17 mouse cellular contexts compared by ENCODE assay signal in the genomic region with DNA sequence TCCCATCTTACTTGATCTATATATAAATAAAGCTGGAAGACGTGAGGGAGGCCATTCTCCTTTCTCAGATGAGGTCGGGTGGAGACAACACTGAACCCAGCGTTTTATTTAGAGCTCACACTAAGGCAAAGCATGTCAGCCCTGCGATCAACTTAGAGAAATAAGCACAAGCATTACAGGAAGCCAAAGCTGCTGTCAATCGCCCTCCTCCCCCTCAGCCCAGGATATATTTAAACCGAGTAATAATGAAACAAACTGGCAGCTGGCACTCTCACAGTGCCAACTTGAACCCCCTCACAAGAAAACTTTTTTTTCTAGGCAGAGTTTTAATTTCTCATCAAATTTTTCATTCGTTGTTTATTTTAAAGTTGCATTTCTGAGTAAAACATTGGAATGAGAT. TPM values are rescaled to one million over a fixed set of nuclear protein-coding genes. Genes with fewer than 3 reads are reported as not detected.
DNase-seq lines count a peak whose midpoint lies in the region; ATAC-seq lines count a peak whose summit lies in the region.
"Had no signal": no experiment of that assay in that cellular context is flagged by ENCODE, and none has a peak within 500 bp of the region (broad histone marks: within the 10 kb centered on the region; RNA-seq: fewer than 3 reads in every experiment).

No protein-coding gene starts in this region.

- H3K36me3 ChIP-seq in heart, embryonic 16.5 days (ENCODE audit: control insufficient read depth, insufficient read depth) = no peaks in the 10 kb centered on the region
- H3K36me3 ChIP-seq: limb, embryonic 15.5 days; neural tube, embryonic 15.5 days had no signal

- intact Hi-C loops in heart, postnatal 14 days (cut with DNase I) = no loop called here

- no peak overlapping the region for H3K4me3 ChIP-seq in heart, embryonic 16.5 days (ENCODE audit: low read length)
- H3K4me3 ChIP-seq: limb, embryonic 15.5 days; neural tube, embryonic 15.5 days had no signal

- H3K27me3 ChIP-seq in heart, embryonic 16.5 days (ENCODE audit: control insufficient read depth, insufficient read depth, low read length) = no peaks in the 10 kb centered on the region
- H3K27me3 ChIP-seq: limb, embryonic 15.5 days; neural tube, embryonic 15.5 days had no signal

- no peak for ATAC-seq in heart, embryonic 16.5 days (replicated peaks; ENCODE audit: extremely low read depth, insufficient read depth, low FRiP score)
- ATAC-seq: Patski had no signal

- peak overlapping the region; percentile 21 for H3K4me2 ChIP-seq in heart, embryonic 16.5 days (ENCODE audit: low read depth, low read length)
- H3K4me2 ChIP-seq: limb, embryonic 15.5 days; neural tube, embryonic 15.5 days had no signal

- H3K9me3 ChIP-seq in heart, embryonic 16.5 days (replicated peaks; ENCODE audit: control insufficient read depth, low read length) = no peaks in the 10 kb centered on the region
- H3K9me3 ChIP-seq: limb, embryonic 15.5 days; neural tube, embryonic 15.5 days had no signal

- peak overlapping the region; percentile 23; the same call in 1 of the 2 replicates for H3K27ac ChIP-seq in heart, embryonic 16.5 days (ENCODE audit: low read length)
- H3K27ac ChIP-seq: limb, embryonic 15.5 days; neural tube, embryonic 15.5 days had no signal

- no peak overlapping the region for H3K9ac ChIP-seq in heart, embryonic 16.5 days (ENCODE audit: low read length)
- H3K9ac ChIP-seq: limb, embryonic 15.5 days; neural tube, embryonic 15.5 days had no signal

- no peak for DNase-seq in heart, postnatal 14 days
- peak; percentile 12 for DNase-seq in thymus, postnatal 25 days
- DNase-seq in thymus, postnatal 36 days = no peak
- DNase-seq in layer of hippocampus, postnatal 14 days (ENCODE audit: low spot score in 2 of 2) = peak; percentile 14 to 72
- peak; percentile 62 for DNase-seq in telencephalon, adult 2 months (ENCODE audit: low read depth, low spot score)
- no peak for DNase-seq in kidney, postnatal 25 days
- no peak for DNase-seq in cerebellum, postnatal 14 days
- DNase-seq: adrenal gland, postnatal 10 days; cerebellum, adult 11 months; gastrocnemius, postnatal 14 days; heart, postnatal 10 days; midbrain, embryonic 14.5 days; spleen, adult 18-20 months had no signal

- 31% methylated on average over 7 of the region's 7 CpGs for WGBS in heart, embryonic 16.5 days

- no peaks in the 10 kb centered on the region; the same call in 1 of the 2 replicates for H3K4me1 ChIP-seq in heart, embryonic 16.5 days (ENCODE audit: control insufficient read depth, insufficient read depth, low read length)
- H3K4me1 ChIP-seq: limb, embryonic 15.5 days; neural tube, embryonic 15.5 days had no signal

RNA-seq across cellular contexts. Expression of a gene that starts 15.7 kb away (rescaled TPM):
- polyA plus RNA-seq in heart, embryonic 16.5 days (2015; fragmentation: Nextera tagmentation; extraction: Ambion mirVana) = 96.9 and 97.7 TPM in 2 replicates
- total RNA-seq in heart, postnatal 14 days (2021) = 10 to 100 TPM; 57.5 to 59.8 TPM
- 10 to 100 TPM; 51.2 to 60.2 TPM for total RNA-seq in layer of hippocampus, postnatal 14 days (2021)

Comparison
In these comparisons a context has a peak if more than half of its experiments do, and no peak if none do; other contexts are left out.
1. DNase-seq: peak in thymus, postnatal 25 days (single experiment), layer of hippocampus, postnatal 14 days (2 of 2) and telencephalon, adult 2 months (single experiment); none in heart, postnatal 14 days (0 of 2), thymus, postnatal 36 days (0 of 2), kidney, postnatal 25 days (0 of 2) and cerebellum, postnatal 14 days (0 of 2).